Mouse (Mus musculus): ENCODE data around the gene Zcchc17.

The Zcchc17 gene

GRCm38 (mm10) chr4:130286531-130286930, 73.2 kb downstream of the Zcchc17 start:
- no peak for DNase-seq (ENCODE audit: low read depth, low spot score)

GRCm38 (mm10) chr4:130283826-130284225, 75.9 kb downstream of the Zcchc17 start:
- DNase-seq (ENCODE audit: low read depth, low spot score) = no peak

DNA sequence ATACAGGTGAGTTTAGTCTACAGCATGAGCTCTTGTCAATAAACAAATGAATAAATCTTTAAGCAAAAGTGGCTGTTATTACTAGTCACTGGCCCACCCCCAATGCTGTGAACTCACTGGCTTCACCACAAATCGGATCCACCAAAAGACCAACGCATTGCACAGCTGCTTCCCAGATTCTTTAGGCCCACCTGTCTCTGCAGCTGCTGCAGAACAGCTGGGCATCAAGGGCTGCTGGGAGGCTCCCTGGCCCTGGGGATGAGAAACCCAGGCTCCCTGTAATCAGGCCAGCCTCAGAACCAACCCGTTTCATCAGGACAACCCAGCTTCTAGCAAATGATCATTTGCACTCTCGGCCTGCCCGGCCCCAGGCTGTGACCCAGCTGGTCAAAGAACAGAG, 76.9 kb downstream of the Zcchc17 start:
- no peak for DNase-seq (ENCODE audit: low read depth, low spot score)

GRCm38 (mm10) chr4:130279105-130279504, 80.6 kb downstream of the Zcchc17 start, which contains the start of gene Serinc2:
Serinc2 (minus strand) TSS chr4:130279205.
- no peak for DNase-seq (ENCODE audit: low read depth, low spot score)

GRCm38 (mm10) chr4:130276573-130277176, 83.1 kb downstream of the Zcchc17 start:
- DNase-seq (ENCODE audit: low read depth, low spot score) = no peak

DNA sequence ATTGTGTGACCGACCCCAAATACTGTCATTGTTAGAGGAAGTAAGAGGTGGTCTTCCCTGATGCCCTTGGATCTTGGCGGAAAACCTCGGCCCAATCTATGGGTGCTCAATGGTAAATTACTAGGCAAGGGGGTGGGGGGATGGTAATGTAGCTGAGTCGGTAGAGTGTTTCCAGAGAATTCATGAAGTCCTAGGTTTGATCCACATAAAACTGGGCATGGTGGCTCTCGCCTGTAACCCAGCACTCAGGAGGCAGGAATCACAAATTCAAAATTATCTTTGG, 84.0 kb downstream of the Zcchc17 start:
- no peak for DNase-seq (ENCODE audit: low read depth, low spot score)

- DNase-seq (ENCODE audit: low read depth, low spot score) = no peak
Measured at GRCm38 (mm10) chr4:130275016-130275822, 84.5 kb downstream of the Zcchc17 start.

DNA sequence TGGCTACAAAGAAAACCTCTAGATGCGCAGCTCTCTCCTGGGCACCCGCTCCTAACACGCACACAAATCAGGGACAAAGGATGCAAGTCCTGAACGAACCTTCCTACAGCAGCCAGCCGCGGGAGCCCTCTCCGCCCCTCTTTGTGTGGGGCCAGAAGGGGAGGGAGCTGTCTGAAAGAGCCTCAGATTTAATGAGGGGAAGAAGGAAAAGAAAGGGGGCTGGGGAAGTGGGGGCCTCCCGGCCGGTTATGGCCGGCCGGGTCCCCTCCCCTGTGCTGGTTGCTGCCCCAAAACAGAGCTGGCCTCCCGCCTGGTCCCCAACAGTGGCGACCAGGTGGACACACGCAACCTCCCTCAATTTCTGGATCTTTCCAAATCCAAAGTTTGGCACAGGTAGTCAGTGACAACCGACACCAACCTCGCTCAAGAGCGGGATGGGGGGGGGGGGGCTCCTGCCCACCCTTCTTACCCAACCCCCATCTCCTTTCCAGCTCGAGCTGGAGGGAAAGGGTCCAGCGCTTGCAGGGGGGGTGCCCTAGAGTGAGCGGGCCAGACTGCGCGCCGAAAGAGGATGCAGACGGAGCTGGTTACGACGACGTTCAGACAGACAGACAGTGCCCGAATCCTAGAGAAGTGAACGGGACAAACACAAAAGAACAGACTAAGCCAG, 85.3 kb downstream of the Zcchc17 start:
- peak; percentile 55 for DNase-seq (ENCODE audit: low read depth, low spot score)

DNA sequence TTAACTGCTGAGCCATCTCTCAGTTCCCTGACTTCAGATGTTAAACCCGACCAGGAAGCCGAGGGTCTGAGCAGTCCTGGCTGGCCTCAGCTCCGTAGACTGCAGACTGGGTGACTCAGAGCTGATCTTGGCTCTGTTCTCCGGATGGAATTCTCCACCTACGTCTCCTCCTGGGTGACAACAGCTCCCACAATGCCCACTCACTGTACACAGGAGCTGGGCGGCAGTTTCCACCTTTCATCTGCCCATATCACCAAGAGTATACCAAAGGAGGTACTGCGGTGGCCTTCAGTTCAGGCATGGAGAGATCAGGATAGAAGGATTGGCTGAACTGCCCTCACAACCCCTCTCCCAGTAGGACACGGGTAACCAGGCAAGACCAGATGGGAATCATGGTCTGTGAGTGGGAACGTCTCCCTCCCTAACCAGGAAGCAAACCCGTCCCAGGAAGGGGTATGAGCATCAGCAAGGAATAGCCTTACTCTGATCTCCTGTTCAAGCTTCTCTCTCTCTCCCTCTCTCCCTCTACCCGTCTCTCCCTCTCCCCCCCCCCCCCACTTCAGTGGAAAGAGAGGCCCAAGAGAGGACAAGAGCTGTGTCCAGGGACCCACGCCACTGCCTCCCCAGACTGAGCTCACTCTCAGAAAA, 85.9 kb downstream of the Zcchc17 start:
- DNase-seq (ENCODE audit: low read depth, low spot score) = no peak

- no peak for DNase-seq (ENCODE audit: low read depth, low spot score)
Measured at GRCm38 (mm10) chr4:130270611-130271347, 89.0 kb downstream of the Zcchc17 start.

DNA sequence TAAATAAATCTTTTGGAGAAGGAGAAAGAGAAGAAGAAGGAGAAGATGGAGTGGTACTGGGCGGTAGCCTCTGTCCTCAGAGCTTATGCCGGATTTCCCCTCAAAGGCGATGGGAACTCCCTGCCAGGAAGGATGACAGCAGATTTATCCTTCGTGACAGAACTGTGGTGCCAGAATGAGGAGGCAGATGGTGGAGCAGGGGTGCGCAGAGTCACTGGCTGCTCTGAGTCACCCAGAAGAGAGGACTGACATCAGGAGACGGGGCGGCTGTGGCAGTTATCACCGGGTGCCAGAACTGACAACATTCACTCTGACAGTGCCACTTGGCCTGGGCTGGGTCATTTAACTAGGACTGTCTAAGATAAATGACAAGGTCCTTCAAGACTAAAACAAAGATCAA, 89.7 kb downstream of the Zcchc17 start:
- no peak for DNase-seq (ENCODE audit: low read depth, low spot score)

GRCm38 (mm10) chr4:130268736-130269135, 91.0 kb downstream of the Zcchc17 start:
- DNase-seq (ENCODE audit: low read depth, low spot score) = no peak

GRCm38 (mm10) chr4:130267069-130267468, 92.7 kb downstream of the Zcchc17 start:
- no peak for DNase-seq (ENCODE audit: low read depth, low spot score)

DNA sequence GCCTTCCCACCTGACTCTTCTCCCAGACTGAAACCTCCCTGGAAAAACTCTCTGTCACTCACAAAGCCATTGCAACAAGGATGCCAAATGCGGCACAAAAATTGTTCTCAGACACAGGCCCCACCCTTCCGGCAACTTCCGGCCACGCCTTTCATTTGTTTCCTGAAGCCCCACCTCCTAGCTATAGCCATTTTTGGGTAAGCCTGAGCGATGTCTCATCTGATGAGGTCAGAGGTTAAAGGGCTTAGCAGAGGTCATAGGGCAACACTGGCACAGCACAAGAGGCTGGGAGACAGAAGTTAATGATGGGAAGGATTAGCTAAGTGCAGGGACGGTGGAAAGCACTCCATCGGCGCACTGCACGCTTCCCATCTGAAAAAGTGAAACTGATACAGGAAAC, 93.1 kb downstream of the Zcchc17 start:
- no peak for DNase-seq (ENCODE audit: low read depth, low spot score)

Data from brain, embryonic 18.5 days (tissue).